Mouse (Mus musculus): Measurements from ENCODE around the gene Mxd3. TPM values are rescaled to one million over a fixed set of nuclear protein-coding genes. Genes with fewer than 3 reads are reported as not detected.

Gene Mxd3
- polyA plus RNA-seq, 1 experiment from 2014 or later = 37.2 TPM

GRCm38 (mm10) chr13:55368401-55368800 is 38.8 kb upstream of the Mxd3 start:
- Histone ChIP-seq H3K27me3 (ENCODE audit: control insufficient read depth, insufficient read depth, low read length) (no peaks in the 10 kb centered on the region), H3K36me3 (ENCODE audit: control insufficient read depth, insufficient read depth, low read length) (no peaks in the 10 kb centered on the region), H3K9ac (ENCODE audit: low read length) (no peak overlapping the region), H3K4me3 (ENCODE audit: low read depth, low read length) (no peak overlapping the region), H3K9me3 (ENCODE audit: control insufficient read depth, low read length) (no peaks in the 10 kb centered on the region), H3K27ac (ENCODE audit: low read depth, low read length) (no peak overlapping the region), H3K4me2 (ENCODE audit: low read depth, low read length, severe bottlenecking) (no peak overlapping the region), H3K4me1 (replicated peaks; ENCODE audit: control insufficient read depth, insufficient read depth, low read length) (no peaks in the 10 kb centered on the region)
- ATAC-seq (replicated peaks; ENCODE audit: low FRiP score) (no peak), DNase-seq (ENCODE audit: low spot score) (no peak)
- WGBS = 80% methylated on average over 7 of the region's 7 CpGs

GRCm38 (mm10) chr13:55362453-55363060 is 32.9 kb upstream of the Mxd3 start, which contains the start of gene Lman2:
Lman2 (minus strand) TSS chr13:55362783.
- H3K27me3 ChIP-seq (ENCODE audit: control insufficient read depth, insufficient read depth, low read length) = no peaks in the 10 kb centered on the region
- ATAC-seq (replicated peaks; ENCODE audit: low FRiP score) (peak; percentile 96), DNase-seq (ENCODE audit: low spot score) (peak; percentile 94)
- no peaks in the 10 kb centered on the region for H3K36me3 ChIP-seq (ENCODE audit: control insufficient read depth, insufficient read depth, low read length)
- peak within 1 kb of the TSS; percentile 72 for H3K4me3 ChIP-seq (ENCODE audit: low read depth, low read length)
- under 1% methylated on average over 35 of the region's 35 CpGs for WGBS
- no peaks in the 10 kb centered on the region for H3K9me3 ChIP-seq (ENCODE audit: control insufficient read depth, low read length)
- peak within 1 kb of the TSS; percentile 97 for H3K27ac ChIP-seq (ENCODE audit: low read depth, low read length)
- peak within 1 kb of the TSS; percentile 90 for H3K9ac ChIP-seq (ENCODE audit: low read length)
- peaks cover 7% of the 10 kb centered on the region; the same call in 1 of the 2 replicates for H3K4me1 ChIP-seq (replicated peaks; ENCODE audit: control insufficient read depth, insufficient read depth, low read length)
- H3K4me2 ChIP-seq (ENCODE audit: low read depth, low read length, severe bottlenecking) = peak within 1 kb of the TSS; percentile 76

GRCm38 (mm10) chr13:55361974-55362452 is 32.4 kb upstream of the Mxd3 start:
- Histone ChIP-seq H3K9ac (ENCODE audit: low read length) (peak overlapping the region; percentile 90), H3K27ac (ENCODE audit: low read depth, low read length) (peak overlapping the region; percentile 97), H3K4me2 (ENCODE audit: low read depth, low read length, severe bottlenecking) (peak overlapping the region; percentile 76), H3K4me1 (replicated peaks; ENCODE audit: control insufficient read depth, insufficient read depth, low read length) (peaks cover 7% of the 10 kb centered on the region; the same call in 1 of the 2 replicates), H3K27me3 (ENCODE audit: control insufficient read depth, insufficient read depth, low read length) (no peaks in the 10 kb centered on the region), H3K4me3 (ENCODE audit: low read depth, low read length) (peak overlapping the region; percentile 72), H3K9me3 (ENCODE audit: control insufficient read depth, low read length) (no peaks in the 10 kb centered on the region), H3K36me3 (ENCODE audit: control insufficient read depth, insufficient read depth, low read length) (no peaks in the 10 kb centered on the region)
- 2% methylated on average over 32 of the region's 32 CpGs for whole genome bisulfite sequencing
- ATAC-seq (replicated peaks; ENCODE audit: low FRiP score) = peak; percentile 56
- DNase-seq (ENCODE audit: low spot score) = no peak

- no peak for ATAC-seq (replicated peaks; ENCODE audit: low FRiP score)
- Histone ChIP-seq H3K27me3 (ENCODE audit: control insufficient read depth, insufficient read depth, low read length) (no peaks in the 10 kb centered on the region), H3K9me3 (ENCODE audit: control insufficient read depth, low read length) (no peaks in the 10 kb centered on the region), H3K4me2 (ENCODE audit: low read depth, low read length, severe bottlenecking) (peak overlapping the region; percentile 76), H3K9ac (ENCODE audit: low read length) (no peak overlapping the region), H3K4me3 (ENCODE audit: low read depth, low read length) (peak overlapping the region; percentile 72), H3K27ac (ENCODE audit: low read depth, low read length) (no peak overlapping the region), H3K4me1 (replicated peaks; ENCODE audit: control insufficient read depth, insufficient read depth, low read length) (peaks cover 7% of the 10 kb centered on the region; the same call in 1 of the 2 replicates), H3K36me3 (ENCODE audit: control insufficient read depth, insufficient read depth, low read length) (no peaks in the 10 kb centered on the region)
- DNase-seq (ENCODE audit: low spot score) = no peak
These were observed 31.5 kb upstream of the Mxd3 start for GRCm38 (mm10) chr13:55361145-55361544.

DNA sequence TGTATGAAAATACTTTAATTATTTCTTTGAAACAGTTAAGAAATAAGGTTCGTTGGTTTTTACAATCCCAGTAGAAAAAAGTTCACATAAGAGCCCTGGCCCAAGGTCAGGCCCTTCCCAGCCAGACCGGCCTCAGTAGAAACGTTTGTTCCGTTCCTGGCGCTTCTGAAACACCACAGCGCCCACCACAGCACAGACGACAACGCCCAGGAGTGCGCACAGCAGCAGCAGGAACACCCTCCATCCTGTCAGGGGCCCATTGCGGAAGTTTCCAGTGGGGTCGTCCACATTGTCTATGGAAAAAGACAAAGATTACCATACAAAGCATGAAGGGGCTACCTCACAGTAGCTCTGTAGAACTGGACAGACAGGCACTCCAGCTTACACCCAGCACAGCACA is 17.1 kb upstream of the Mxd3 start:
- ATAC-seq (replicated peaks; ENCODE audit: low FRiP score) (no peak), DNase-seq (ENCODE audit: low spot score) (no peak)
- Histone ChIP-seq H3K4me1 (replicated peaks; ENCODE audit: control insufficient read depth, insufficient read depth, low read length) (no peaks in the 10 kb centered on the region), H3K9ac (ENCODE audit: low read length) (no peak overlapping the region), H3K4me3 (ENCODE audit: low read depth, low read length) (no peak overlapping the region), H3K27ac (ENCODE audit: low read depth, low read length) (no peak overlapping the region), H3K4me2 (ENCODE audit: low read depth, low read length, severe bottlenecking) (no peak overlapping the region), H3K27me3 (ENCODE audit: control insufficient read depth, insufficient read depth, low read length) (no peaks in the 10 kb centered on the region), H3K9me3 (ENCODE audit: control insufficient read depth, low read length) (no peaks in the 10 kb centered on the region), H3K36me3 (ENCODE audit: control insufficient read depth, insufficient read depth, low read length) (peaks cover 19% of the 10 kb centered on the region)
- 93% methylated on average over 11 of the region's 11 CpGs for WGBS

- ATAC-seq (replicated peaks; ENCODE audit: low FRiP score) (no peak), DNase-seq (ENCODE audit: low spot score) (no peak)
- no peaks in the 10 kb centered on the region for H3K4me1 ChIP-seq (replicated peaks; ENCODE audit: control insufficient read depth, insufficient read depth, low read length)
- H3K4me2 ChIP-seq (ENCODE audit: low read depth, low read length, severe bottlenecking) = no peak overlapping the region
- no peak overlapping the region for H3K27ac ChIP-seq (ENCODE audit: low read depth, low read length)
- no peak overlapping the region for H3K4me3 ChIP-seq (ENCODE audit: low read depth, low read length)
- no peaks in the 10 kb centered on the region for H3K9me3 ChIP-seq (ENCODE audit: control insufficient read depth, low read length)
- H3K36me3 ChIP-seq (ENCODE audit: control insufficient read depth, insufficient read depth, low read length) = peaks cover 11% of the 10 kb centered on the region; the same call in 1 of the 2 replicates
- WGBS = 83% methylated on average over 7 of the region's 7 CpGs
- H3K9ac ChIP-seq (ENCODE audit: low read length) = no peak overlapping the region
- H3K27me3 ChIP-seq (ENCODE audit: control insufficient read depth, insufficient read depth, low read length) = no peaks in the 10 kb centered on the region
These were observed 14.7 kb upstream of the Mxd3 start for GRCm38 (mm10) chr13:55344286-55344685.

- H3K36me3 ChIP-seq (ENCODE audit: control insufficient read depth, insufficient read depth, low read length) = peaks cover 5% of the 10 kb centered on the region; the same call in 1 of the 2 replicates
- H3K27ac ChIP-seq (ENCODE audit: low read depth, low read length) = no peak overlapping the region
- no peaks in the 10 kb centered on the region for H3K27me3 ChIP-seq (ENCODE audit: control insufficient read depth, insufficient read depth, low read length)
- no peaks in the 10 kb centered on the region for H3K4me1 ChIP-seq (replicated peaks; ENCODE audit: control insufficient read depth, insufficient read depth, low read length)
- H3K9ac ChIP-seq (ENCODE audit: low read length) = no peak overlapping the region
- 40% methylated on average over 11 of the region's 11 CpGs for WGBS
- no peak for DNase-seq (ENCODE audit: low spot score)
- H3K9me3 ChIP-seq (ENCODE audit: control insufficient read depth, low read length) = no peaks in the 10 kb centered on the region
- no peak overlapping the region for H3K4me3 ChIP-seq (ENCODE audit: low read depth, low read length)
- no peak overlapping the region for H3K4me2 ChIP-seq (ENCODE audit: low read depth, low read length, severe bottlenecking)
- no peak for ATAC-seq (replicated peaks; ENCODE audit: low FRiP score)
These were observed 12.8 kb upstream of the Mxd3 start for GRCm38 (mm10) chr13:55342469-55342868.

GRCm38 (mm10) chr13:55339259-55339658 is 9.6 kb upstream of the Mxd3 start:
- ATAC-seq (replicated peaks; ENCODE audit: low FRiP score) = no peak
- Histone ChIP-seq H3K4me3 (ENCODE audit: low read depth, low read length) (no peak overlapping the region), H3K9me3 (ENCODE audit: control insufficient read depth, low read length) (no peaks in the 10 kb centered on the region), H3K36me3 (ENCODE audit: control insufficient read depth, insufficient read depth, low read length) (no peaks in the 10 kb centered on the region; the same call in 1 of the 2 replicates), H3K4me1 (replicated peaks; ENCODE audit: control insufficient read depth, insufficient read depth, low read length) (no peaks in the 10 kb centered on the region), H3K4me2 (ENCODE audit: low read depth, low read length, severe bottlenecking) (no peak overlapping the region), H3K27me3 (ENCODE audit: control insufficient read depth, insufficient read depth, low read length) (no peaks in the 10 kb centered on the region), H3K9ac (ENCODE audit: low read length) (no peak overlapping the region), H3K27ac (ENCODE audit: low read depth, low read length) (no peak overlapping the region)
- 36% methylated on average over 2 of the region's 2 CpGs for WGBS
- no peak for DNase-seq (ENCODE audit: low spot score)
